Mouse (Mus musculus) lung, adult 2 months (tissue): Measurements from ENCODE around the gene Npvf.

Experiments used
- CTCF ChIP-seq: fragments of 200-500 bp; IDR thresholded peaks from 2 replicates; pipeline ENCODE4 v1.5.1; 2011; ENCODE audit warnings: mild to moderate bottlenecking, low read length, control low read depth; ENCODE audit not compliant: insufficient read depth
- POLR2A ChIP-seq: fragments of 200-500 bp; IDR thresholded peaks from 2 replicates; pipeline ENCODE4 v1.6.1; 2011; ENCODE audit warnings: low read depth, mild to moderate bottlenecking, control low read depth, low read length, borderline replicate concordance; ENCODE audit errors: extremely low read depth

DNA sequence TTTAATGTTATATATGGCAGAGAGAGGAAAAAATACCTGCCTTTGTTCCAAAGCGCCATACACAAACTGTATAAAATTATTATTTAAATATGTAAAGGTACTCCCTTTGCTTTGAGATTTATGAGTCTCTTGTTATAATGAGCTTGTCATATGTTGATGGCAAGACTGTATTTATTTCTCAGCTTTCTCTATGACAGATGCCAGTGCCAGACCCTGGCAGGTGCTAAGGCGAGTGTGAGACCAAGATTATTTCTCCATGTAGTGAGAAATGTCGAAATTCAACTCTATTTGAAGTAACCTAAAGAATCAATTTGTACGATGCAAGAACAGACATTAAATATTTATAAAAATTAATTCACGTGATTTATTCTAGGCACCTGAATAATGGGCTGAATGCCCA is 3.8 kb upstream of the Npvf start:
- TF ChIP-seq CTCF, result no peak
- TF ChIP-seq POLR2A, result no peak
